Mouse (Mus musculus) midbrain, postnatal 0 days (tissue): ENCODE measurements at regions not wholly inside any gene's neighbourhood (a gene's known extent, or its start where the extent isn't known, plus 50 kb on each side); places are given as distances from the start of the nearest gene placed in this dataset.

Source experiments
- ATAC-seq: fragments of 200-750 bp; cut with Nextera tagmentation; 2 replicates; pipeline ENCODE4 v1.8.0; 2017; ENCODE audit warnings: moderate number of reproducible peaks, mild to moderate bottlenecking, moderate TSS enrichment, moderate library complexity; ENCODE audit not compliant: low FRiP score
- DNase-seq: peaks from one replicate; pipeline ENCODE4 v3.0.0-alpha.2; 2015; ENCODE audit warnings: low spot score
- H3K27ac ChIP-seq: fragments of 300-500 bp; sonication (generic); 2 replicates; pipeline ENCODE4 v1.5.1; 2014; ENCODE audit warnings: low read depth, mild to moderate bottlenecking, low read length, mixed read lengths
- H3K27me3 ChIP-seq: fragments of 300-500 bp; sonication (generic); 2 replicates; pipeline ENCODE4 v1.6.1; 2014; ENCODE audit warnings: low read length, control low read depth, mixed read lengths; ENCODE audit not compliant: insufficient read depth
- H3K36me3 ChIP-seq: fragments of 300-500 bp; sonication (generic); 2 replicates; pipeline ENCODE4 v1.6.1; 2014; ENCODE audit warnings: low read length, control low read depth, mixed read lengths; ENCODE audit not compliant: insufficient read depth
- H3K4me1 ChIP-seq: fragments of 300-500 bp; sonication (generic); 2 replicates; pipeline ENCODE4 v1.6.1; 2014; ENCODE audit warnings: mild to moderate bottlenecking, control low read depth, antibody characterized with exemption, low read length, mixed read lengths; ENCODE audit not compliant: insufficient read depth
- H3K4me2 ChIP-seq: fragments of 300-500 bp; sonication (generic); 2 replicates; pipeline ENCODE4 v1.6.1; 2014; ENCODE audit warnings: low read depth, mild to moderate bottlenecking, low read length, mixed read lengths; ENCODE audit not compliant: poor library complexity, severe bottlenecking
- H3K4me3 ChIP-seq: fragments of 300-500 bp; sonication (generic); 2 replicates; pipeline ENCODE4 v1.5.1; 2014; ENCODE audit warnings: low read depth, mild to moderate bottlenecking, low read length, moderate library complexity
- H3K9ac ChIP-seq: fragments of 300-500 bp; sonication (generic); replicated peaks from 2 replicates; pipeline ENCODE4 v1.6.1; 2014; ENCODE audit warnings: mild to moderate bottlenecking, low read length, moderate library complexity, mixed read lengths; ENCODE audit not compliant: poor library complexity, severe bottlenecking
- H3K9me3 ChIP-seq: fragments of 300-500 bp; sonication (generic); 2 replicates; pipeline ENCODE4 v1.6.1; 2016; ENCODE audit warnings: low read length, control low read depth
- CTCF ChIP-seq: IDR thresholded peaks from 2 replicates; pipeline ENCODE4 v1.5.1; 2016; ENCODE audit warnings: antibody characterized with exemption, mild to moderate bottlenecking
- WGBS: fragments of 180-500 bp; shearing (Covaris S2); extraction: QIAGEN DNeasy Blood & Tissue Kit; methylation state at CpG from one replicate; pipeline ENCODE4 v1.1.7; 2014; 5-methylcytosine and 5-hydroxymethylcytosine counted together

- Histone ChIP-seq H3K36me3 (no peaks in the 10 kb centered on the region), H3K4me3 (no peak overlapping the region), H3K9ac (no peak overlapping the region), H3K27ac (no peak overlapping the region), H3K4me2 (no peak overlapping the region), H3K27me3 (no peaks in the 10 kb centered on the region), H3K4me1 (no peaks in the 10 kb centered on the region), H3K9me3 (no peaks in the 10 kb centered on the region)
- no peak for DNase-seq
- TF ChIP-seq CTCF: no peak
- no peak for ATAC-seq
- 79% methylated on average over 7 of the region's 7 CpGs for WGBS
Observed at GRCm38 (mm10) chr7:83061197-83061893, 194.2 kb downstream of the Mex3b start.

- WGBS: 88% methylated on average over 6 of the region's 6 CpGs
- no peak overlapping the region for H3K4me3 ChIP-seq
- H3K4me2 ChIP-seq: no peak overlapping the region
- no peaks in the 10 kb centered on the region for H3K27me3 ChIP-seq
- no peak overlapping the region for H3K27ac ChIP-seq
- DNase-seq (no peak), ATAC-seq (no peak)
- no peak overlapping the region for H3K9ac ChIP-seq
- no peak for TF ChIP-seq CTCF
- H3K9me3 ChIP-seq: no peaks in the 10 kb centered on the region
- no peaks in the 10 kb centered on the region for H3K36me3 ChIP-seq
- H3K4me1 ChIP-seq: no peaks in the 10 kb centered on the region
Observed at GRCm38 (mm10) chr7:83061894-83062477, 194.9 kb downstream of the Mex3b start.

GRCm38 (mm10) chr7:83063559-83063958 lies 196.4 kb downstream of the Mex3b start:
- Histone ChIP-seq H3K27me3 (no peaks in the 10 kb centered on the region), H3K27ac (no peak overlapping the region), H3K9me3 (no peaks in the 10 kb centered on the region), H3K36me3 (no peaks in the 10 kb centered on the region), H3K4me1 (no peaks in the 10 kb centered on the region), H3K4me3 (no peak overlapping the region), H3K4me2 (no peak overlapping the region), H3K9ac (no peak overlapping the region)
- DNase-seq (no peak), ATAC-seq (no peak)
- WGBS: 89% methylated on average over 3 of the region's 3 CpGs
- no peak for TF ChIP-seq CTCF

- H3K4me3 ChIP-seq: no peak overlapping the region
- no peaks in the 10 kb centered on the region for H3K4me1 ChIP-seq
- no peaks in the 10 kb centered on the region for H3K36me3 ChIP-seq
- no peak for TF ChIP-seq CTCF
- H3K9me3 ChIP-seq: no peaks in the 10 kb centered on the region
- 78% methylated on average over 3 of the region's 3 CpGs for WGBS
- no peak for DNase-seq
- H3K27ac ChIP-seq: no peak overlapping the region
- H3K9ac ChIP-seq: no peak overlapping the region
- H3K27me3 ChIP-seq: no peaks in the 10 kb centered on the region
- H3K4me2 ChIP-seq: no peak overlapping the region
- no peak for ATAC-seq
Observed at GRCm38 (mm10) chr7:83065341-83065740, 198.2 kb downstream of the Mex3b start.

- TF ChIP-seq CTCF: no peak
- ATAC-seq: no peak
- 81% methylated on average over 15 of the region's 15 CpGs for WGBS
- Histone ChIP-seq H3K9ac (no peak overlapping the region), H3K4me2 (no peak overlapping the region), H3K36me3 (no peaks in the 10 kb centered on the region), H3K9me3 (no peaks in the 10 kb centered on the region), H3K4me3 (no peak overlapping the region), H3K27ac (no peak overlapping the region), H3K4me1 (0 out of 2 replicates have a peak, but pooled peaks cover 3% of the 10 kb centered on the region), H3K27me3 (no peaks in the 10 kb centered on the region)
- no peak for DNase-seq
Observed at GRCm38 (mm10) chr7:83074399-83074970, 207.4 kb downstream of the Mex3b start.

GRCm38 (mm10) chr7:83075159-83075952 lies 208.2 kb downstream of the Mex3b start:
- DNase-seq: no peak
- Histone ChIP-seq H3K27me3 (no peaks in the 10 kb centered on the region), H3K4me2 (no peak overlapping the region), H3K9me3 (no peaks in the 10 kb centered on the region), H3K36me3 (no peaks in the 10 kb centered on the region), H3K9ac (no peak overlapping the region), H3K4me3 (no peak overlapping the region), H3K4me1 (0 out of 2 replicates have a peak, but pooled peaks cover 3% of the 10 kb centered on the region), H3K27ac (no peak overlapping the region)
- WGBS: 81% methylated on average over 4 of the region's 4 CpGs
- no peak for ATAC-seq
- TF ChIP-seq CTCF: no peak
